Mouse (Mus musculus) forebrain, embryonic 16.5 days (tissue): ENCODE results near the gene Smg7. TPM values are rescaled to one million over a fixed set of nuclear protein-coding genes. Genes with fewer than 3 reads are reported as not detected.

Experiments
- ATAC-seq: fragments of 200-750 bp; cut with Nextera tagmentation; 2 replicates; pipeline ENCODE4 v1.8.0; 2017; ENCODE audit warnings: mild to moderate bottlenecking, moderate library complexity
- H3K27ac ChIP-seq: fragments of 300-500 bp; sonication (generic); 2 replicates; pipeline ENCODE4 v1.5.1; 2014; ENCODE audit warnings: low read length, control low read depth
- H3K27me3 ChIP-seq: fragments of 300-500 bp; sonication (generic); replicated peaks from 2 replicates; pipeline ENCODE4 v1.6.1; 2014; ENCODE audit warnings: low read length; ENCODE audit not compliant: control insufficient read depth, insufficient read depth
- H3K36me3 ChIP-seq: fragments of 300-500 bp; sonication (generic); 2 replicates; pipeline ENCODE4 v1.6.1; 2014; ENCODE audit not compliant: control insufficient read depth, insufficient read depth
- H3K4me1 ChIP-seq: fragments of 300-500 bp; sonication (generic); replicated peaks from 2 replicates; pipeline ENCODE4 v1.6.1; 2014; ENCODE audit warnings: low read length; ENCODE audit not compliant: control insufficient read depth, insufficient read depth
- H3K4me2 ChIP-seq: fragments of 300-500 bp; sonication (generic); 2 replicates; pipeline ENCODE4 v1.6.1; 2014; ENCODE audit warnings: mild to moderate bottlenecking, low read length, control low read depth
- H3K4me3 ChIP-seq: fragments of 300-500 bp; sonication (generic); replicated peaks from 2 replicates; pipeline ENCODE4 v1.5.1; 2014; ENCODE audit warnings: mild to moderate bottlenecking, low read length, control low read depth
- H3K9ac ChIP-seq: fragments of 300-500 bp; sonication (generic); replicated peaks from 2 replicates; pipeline ENCODE4 v1.6.1; 2014; ENCODE audit warnings: low read depth, low read length, control low read depth
- H3K9me3 ChIP-seq: fragments of 300-500 bp; sonication (generic); 2 replicates; pipeline ENCODE4 v1.6.1; 2016; ENCODE audit warnings: low read length; ENCODE audit not compliant: control insufficient read depth
- WGBS: fragments of 180-500 bp; shearing (Covaris S2); extraction: QIAGEN DNeasy Blood & Tissue Kit; methylation state at CpG from one replicate; pipeline ENCODE4 v1.1.7; 2014; 5-methylcytosine and 5-hydroxymethylcytosine counted together
- polyA plus RNA-seq: library from polyadenylated mRNA; unstranded; fragments of >200 nt; fragmentation: Nextera tagmentation; extraction: Ambion mirVana; gene quantifications from 2 replicates; pipeline ENCODE4 v1.2.1, GENCODE M21; 2015

Gene Smg7
- polyA plus RNA-seq, 1 experiment from 2014 or later = 32.7 TPM

DNA sequence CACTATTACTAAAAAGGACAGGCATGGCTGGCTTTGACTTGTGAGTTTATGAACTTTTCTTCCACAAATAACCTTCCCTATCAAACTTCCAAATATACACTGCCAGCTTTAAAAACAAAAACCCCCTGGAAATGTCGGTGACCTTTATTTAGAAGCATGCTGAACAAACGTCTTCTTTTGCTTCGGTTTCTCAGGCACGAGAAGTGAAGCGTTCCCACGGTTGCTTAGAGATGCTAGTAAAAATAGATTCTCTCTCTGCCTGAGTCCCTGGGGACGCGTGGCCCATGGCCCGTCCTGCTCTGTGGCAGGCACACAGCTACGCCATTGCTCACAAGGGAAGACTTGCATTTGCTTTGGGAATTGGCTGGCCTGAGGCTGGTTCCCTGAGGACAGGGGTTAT is 84.7 kb downstream of the Smg7 start:
- Histone ChIP-seq H3K27me3 (no peaks in the 10 kb centered on the region), H3K36me3 (no peaks in the 10 kb centered on the region), H3K27ac (peak overlapping the region; percentile 86), H3K4me2 (no peak overlapping the region), H3K4me3 (no peak overlapping the region), H3K4me1 (peaks cover 37% of the 10 kb centered on the region), H3K9me3 (peaks cover 3% of the 10 kb centered on the region; the same call in 1 of the 2 replicates), H3K9ac (no peak overlapping the region)
- WGBS = 35% methylated on average over 10 of the region's 10 CpGs
- ATAC-seq = 0 out of 2 replicates have a peak, but pooled peaks have one; percentile 13

- Histone ChIP-seq H3K27me3 (no peaks in the 10 kb centered on the region), H3K4me1 (peaks cover 37% of the 10 kb centered on the region), H3K9me3 (no peaks in the 10 kb centered on the region), H3K9ac (0 out of 2 replicates have a peak overlapping the region, but pooled peaks have one; percentile 15), H3K4me2 (no peak overlapping the region), H3K27ac (peak overlapping the region; percentile 86), H3K4me3 (no peak overlapping the region), H3K36me3 (no peaks in the 10 kb centered on the region)
- WGBS = 16% methylated on average over 12 of the region's 12 CpGs
- ATAC-seq = peak; percentile 78
Measured at GRCm38 (mm10) chr1:152817027-152817769, 85.2 kb downstream of the Smg7 start.

DNA sequence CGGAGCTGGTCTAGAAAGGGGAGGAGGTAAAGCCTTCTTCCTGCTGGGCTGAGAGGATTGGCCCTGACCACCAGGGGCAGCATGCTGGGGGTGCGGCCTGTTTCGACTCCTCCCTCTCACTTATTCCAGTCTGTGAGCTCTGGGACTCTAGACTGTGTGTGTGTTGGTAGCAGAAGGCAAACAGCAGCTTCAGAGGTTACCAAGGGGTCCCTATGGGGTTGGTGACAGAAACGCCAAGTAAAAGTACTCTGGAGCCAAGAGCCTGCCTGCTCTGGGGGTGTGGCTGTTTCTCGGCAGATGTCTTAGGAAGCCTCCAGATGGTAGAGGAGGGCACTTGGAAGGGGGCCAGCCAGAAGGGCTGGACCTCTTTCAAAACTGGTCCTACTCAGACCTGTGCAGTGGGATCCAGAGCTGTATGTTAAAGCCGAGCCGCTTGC is 87.2 kb downstream of the Smg7 start:
- 29% methylated on average over 6 of the region's 7 CpGs for WGBS

GRCm38 (mm10) chr1:152810533-152811439 is 91.7 kb downstream of the Smg7 start:
- H3K27ac ChIP-seq = no peak overlapping the region
- WGBS = 32% methylated on average over 13 of the region's 13 CpGs
- ATAC-seq = 0 out of 2 replicates have a peak, but pooled peaks have one; percentile 4

More for the DNA sequence above, 87.2 kb downstream of the Smg7 start:
- Histone ChIP-seq H3K27ac (peak overlapping the region; percentile 69), H3K27me3 (no peaks in the 10 kb centered on the region), H3K4me2 (no peak overlapping the region), H3K9me3 (no peaks in the 10 kb centered on the region), H3K4me1 (peaks cover 37% of the 10 kb centered on the region), H3K4me3 (no peak overlapping the region), H3K36me3 (no peaks in the 10 kb centered on the region), H3K9ac (no peak overlapping the region)
- peak; percentile 78 for ATAC-seq

DNA sequence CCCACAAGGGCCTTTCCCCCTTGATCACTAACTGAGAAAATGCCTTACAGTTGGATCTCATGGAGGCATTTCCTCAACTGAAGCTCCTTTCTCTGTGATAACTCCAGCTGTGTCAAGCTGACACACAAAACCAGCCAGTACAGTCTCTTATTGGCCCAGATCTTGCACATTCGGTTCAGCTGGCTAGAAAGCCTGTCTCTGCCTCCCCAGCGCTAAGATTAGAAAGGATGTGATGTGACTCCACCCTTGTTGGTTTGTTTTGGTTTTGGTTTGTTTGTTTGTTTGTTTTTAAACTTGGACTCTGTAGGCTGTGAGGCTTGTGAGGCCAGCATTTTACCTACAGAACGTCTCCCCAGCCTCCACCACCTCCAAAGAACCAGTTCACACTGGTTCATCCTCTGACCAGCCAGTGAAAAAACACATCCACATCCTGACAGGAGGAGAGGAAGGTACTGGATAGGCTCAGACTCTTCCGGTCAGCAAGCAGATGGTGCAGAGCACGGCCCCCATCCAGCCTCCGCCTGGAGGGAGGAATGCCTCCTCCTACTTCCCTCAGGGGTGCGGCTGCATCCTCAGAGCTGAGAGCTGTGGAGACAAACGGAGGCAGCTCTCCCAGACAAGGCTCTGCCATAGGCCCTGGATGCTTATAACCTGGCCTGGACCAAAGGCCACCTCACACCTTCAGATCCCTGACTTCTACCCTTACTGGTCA is 92.7 kb downstream of the Smg7 start:
- no peak overlapping the region for H3K4me2 ChIP-seq
- peaks cover under 1% of the 10 kb centered on the region for H3K4me1 ChIP-seq
- H3K36me3 ChIP-seq = no peaks in the 10 kb centered on the region
- 0 out of 2 replicates have a peak, but pooled peaks have one; percentile 29 for ATAC-seq
- no peak overlapping the region for H3K27ac ChIP-seq
- H3K9me3 ChIP-seq = no peaks in the 10 kb centered on the region
- H3K9ac ChIP-seq = no peak overlapping the region
- H3K4me3 ChIP-seq = no peak overlapping the region
- no peaks in the 10 kb centered on the region for H3K27me3 ChIP-seq
- 52% methylated on average over 8 of the region's 8 CpGs for WGBS

More at GRCm38 (mm10) chr1:152810533-152811439, 91.7 kb downstream of the Smg7 start:
- Histone ChIP-seq H3K4me1 (peaks cover 12% of the 10 kb centered on the region), H3K4me2 (no peak overlapping the region), H3K9ac (no peak overlapping the region), H3K27me3 (no peaks in the 10 kb centered on the region), H3K4me3 (no peak overlapping the region), H3K9me3 (no peaks in the 10 kb centered on the region), H3K36me3 (no peaks in the 10 kb centered on the region)

GRCm38 (mm10) chr1:152808392-152808680 is 94.1 kb downstream of the Smg7 start:
- no peak overlapping the region for H3K4me3 ChIP-seq
- no peak overlapping the region for H3K9ac ChIP-seq
- no peak for ATAC-seq
- no peak overlapping the region for H3K4me2 ChIP-seq
- 78% methylated on average over 2 of the region's 2 CpGs for WGBS
- no peak overlapping the region for H3K27ac ChIP-seq
- no peaks in the 10 kb centered on the region for H3K9me3 ChIP-seq
- H3K36me3 ChIP-seq = no peaks in the 10 kb centered on the region
- H3K4me1 ChIP-seq = no peaks in the 10 kb centered on the region
- H3K27me3 ChIP-seq = no peaks in the 10 kb centered on the region

GRCm38 (mm10) chr1:152807619-152808391 is 94.6 kb downstream of the Smg7 start:
- H3K27me3 ChIP-seq = no peaks in the 10 kb centered on the region
- H3K4me1 ChIP-seq = no peaks in the 10 kb centered on the region
- no peak overlapping the region for H3K4me2 ChIP-seq
- WGBS = 73% methylated on average over 18 of the region's 18 CpGs
- ATAC-seq = no peak
- H3K9ac ChIP-seq = no peak overlapping the region
- H3K36me3 ChIP-seq = no peaks in the 10 kb centered on the region
- no peaks in the 10 kb centered on the region for H3K9me3 ChIP-seq
- H3K4me3 ChIP-seq = no peak overlapping the region
- no peak overlapping the region for H3K27ac ChIP-seq

GRCm38 (mm10) chr1:152804907-152805306 is 97.5 kb downstream of the Smg7 start:
- Histone ChIP-seq H3K27ac (no peak overlapping the region), H3K36me3 (no peaks in the 10 kb centered on the region), H3K9me3 (no peaks in the 10 kb centered on the region), H3K9ac (no peak overlapping the region), H3K4me2 (no peak overlapping the region), H3K27me3 (no peaks in the 10 kb centered on the region), H3K4me1 (0 out of 2 replicates have a peak, but pooled peaks cover 1% of the 10 kb centered on the region), H3K4me3 (no peak overlapping the region)
- WGBS = 88% methylated on average over 6 of the region's 6 CpGs
- no peak for ATAC-seq
